Mouse (Mus musculus): ENCODE results near the gene Idua. TPM values are rescaled to one million over a fixed set of nuclear protein-coding genes. Genes with fewer than 3 reads are reported as not detected.

The Idua gene
- total and polyA plus RNA-seq, 3 experiments = 1.5 to 9.5 TPM; not detected in 1

DNA sequence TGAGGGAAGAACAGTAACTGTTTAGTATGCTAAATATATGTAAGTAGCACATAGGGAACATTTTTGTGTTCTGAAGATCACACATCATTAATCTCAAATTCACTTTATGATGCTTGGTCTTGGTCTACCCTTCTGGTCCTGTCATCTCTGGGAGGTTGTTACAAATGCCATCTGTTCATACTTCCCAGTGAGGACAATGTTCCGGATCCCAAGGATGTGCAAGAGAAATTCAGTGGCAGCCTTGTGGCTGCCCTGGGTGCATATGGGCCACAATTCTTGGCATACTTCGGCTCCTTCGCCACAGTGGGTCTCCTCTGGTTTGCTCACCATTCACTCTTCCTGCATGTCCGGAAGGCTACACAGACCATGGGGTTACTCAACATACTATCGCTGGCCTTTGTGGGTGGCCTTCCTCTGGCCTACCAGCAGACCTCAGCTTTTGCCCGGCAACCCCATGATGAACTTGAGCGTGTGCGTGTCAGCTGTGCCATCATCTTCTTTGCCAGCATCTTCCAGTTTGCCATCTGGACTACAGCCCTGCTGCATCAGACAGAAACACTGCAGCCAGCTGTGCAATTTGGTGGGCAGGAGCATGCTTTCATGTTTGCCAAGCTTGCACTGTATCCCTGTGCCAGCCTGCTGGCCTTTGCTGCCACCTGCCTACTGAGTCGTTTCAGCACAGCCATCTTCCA, 14.3 kb upstream of the Idua start:
- H3K27me3 ChIP-seq (ENCODE audit: control insufficient read depth in 1 of 2, insufficient read depth in 2 of 2, low read length in 2 of 2) = no peaks in the 10 kb centered on the region
- DNase-seq (ENCODE audit: low read depth, low spot score) = no peak
- H3K9ac ChIP-seq (ENCODE audit: control insufficient read depth, low read depth, low read length, poor library complexity, severe bottlenecking) = no peak overlapping the region
- no peak overlapping the region for H3K4me3 ChIP-seq (ENCODE audit: control insufficient read depth in 1 of 2, insufficient read depth in 1 of 2, low read depth in 2 of 2, low read length in 2 of 2)
- no peak overlapping the region for H3K27ac ChIP-seq (ENCODE audit: control insufficient read depth, low read depth, low read length)
- TF ChIP-seq MAFK (IDR thresholded peaks at IDR 0.05; ENCODE audit: borderline replicate concordance, low read depth, low read length) (no peak), MAZ (IDR thresholded peaks at IDR 0.05; ENCODE audit: low read depth, low read length) (no peak)
- H3K4me1 ChIP-seq (ENCODE audit: control insufficient read depth in 1 of 2, insufficient read depth in 2 of 2, low read length in 2 of 2) = no peaks in the 10 kb centered on the region
- H3K79me2 ChIP-seq (ENCODE audit: control insufficient read depth, insufficient read depth, low read length, poor library complexity) = no peaks in the 10 kb centered on the region
- H3K9me3 ChIP-seq (replicated peaks; ENCODE audit: insufficient read depth, low read length) = no peaks in the 10 kb centered on the region
- H3K36me3 ChIP-seq (ENCODE audit: control insufficient read depth in 1 of 2, insufficient read depth in 2 of 2, low read length in 2 of 2) = peaks cover 0 to 5% of the 10 kb centered on the region in 2 experiments; a peak in 1 of 4 replicates

- Histone ChIP-seq H3K4me3 (ENCODE audit: control insufficient read depth in 1 of 2, insufficient read depth in 1 of 2, low read depth in 2 of 2, low read length in 2 of 2) (no peak overlapping the region), H3K27ac (ENCODE audit: control insufficient read depth, low read depth, low read length) (no peak overlapping the region), H3K9ac (ENCODE audit: control insufficient read depth, low read depth, low read length, poor library complexity, severe bottlenecking) (no peak overlapping the region), H3K36me3 (ENCODE audit: control insufficient read depth in 1 of 2, insufficient read depth in 2 of 2, low read length in 2 of 2) (peaks cover 0 to 5% of the 10 kb centered on the region in 2 experiments; a peak in 1 of 4 replicates), H3K9me3 (replicated peaks; ENCODE audit: insufficient read depth, low read length) (no peaks in the 10 kb centered on the region), H3K27me3 (ENCODE audit: control insufficient read depth in 1 of 2, insufficient read depth in 2 of 2, low read length in 2 of 2) (no peaks in the 10 kb centered on the region), H3K79me2 (ENCODE audit: control insufficient read depth, insufficient read depth, low read length, poor library complexity) (no peaks in the 10 kb centered on the region), H3K4me1 (ENCODE audit: control insufficient read depth in 1 of 2, insufficient read depth in 2 of 2, low read length in 2 of 2) (no peaks in the 10 kb centered on the region)
- TF ChIP-seq ZKSCAN1 (IDR thresholded peaks at IDR 0.05; ENCODE audit: low read depth, low read length) (no peak), MXI1 (IDR thresholded peaks at IDR 0.05; ENCODE audit: low read depth, low read length) (no peak), E2F4 (IDR thresholded peaks at IDR 0.05; ENCODE audit: borderline replicate concordance, low read depth, low read length) (no peak), TCF12 (IDR thresholded peaks at IDR 0.05; ENCODE audit: low read depth, low read length) (no peak), MAFK (IDR thresholded peaks at IDR 0.05; ENCODE audit: borderline replicate concordance, low read depth, low read length) (no peak), MAZ (IDR thresholded peaks at IDR 0.05; ENCODE audit: low read depth, low read length) (no peak), MAX (IDR thresholded peaks at IDR 0.05; ENCODE audit: low read length) (no peak), SIN3A (IDR thresholded peaks at IDR 0.05; ENCODE audit: low read length) (no peak), EP300 (IDR thresholded peaks at IDR 0.05; ENCODE audit: low read depth in 1 of 2, low read length in 2 of 2) (no peak), TAL1 (IDR thresholded peaks at IDR 0.05; ENCODE audit: low read length) (no peak)
- no peak for DNase-seq (ENCODE audit: low read depth, low spot score)
These were observed 13.8 kb upstream of the Idua start for GRCm38 (mm10) chr5:108646343-108646660.

DNA sequence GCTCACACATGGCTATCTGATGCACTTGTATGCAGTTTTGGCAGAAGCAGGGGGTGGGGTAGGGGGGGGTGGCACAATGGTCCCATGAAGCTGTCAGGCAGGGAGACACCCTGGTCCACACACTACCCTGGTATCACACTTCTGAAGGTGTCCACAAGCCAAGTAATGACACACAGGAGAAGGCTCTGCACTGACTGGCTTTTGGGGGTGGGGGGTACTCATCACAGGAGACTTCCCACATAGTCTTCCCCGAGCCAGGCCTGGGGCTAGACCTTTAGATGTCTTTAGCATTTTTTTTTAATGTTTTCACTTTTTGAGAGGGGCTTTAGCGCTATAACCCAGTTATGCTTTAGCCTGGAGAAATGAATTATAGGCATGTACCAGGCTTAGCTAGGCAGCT, 12.8 kb upstream of the Idua start:
- Histone ChIP-seq H3K36me3 (ENCODE audit: control insufficient read depth in 1 of 2, insufficient read depth in 2 of 2, low read length in 2 of 2) (peaks cover 0 to 5% of the 10 kb centered on the region in 2 experiments; a peak in 1 of 4 replicates), H3K4me1 (ENCODE audit: control insufficient read depth in 1 of 2, insufficient read depth in 2 of 2, low read length in 2 of 2) (no peaks in the 10 kb centered on the region)
- no peak for TF ChIP-seq TAL1 (IDR thresholded peaks at IDR 0.05; ENCODE audit: low read length)
- TF ChIP-seq RCOR1 (IDR thresholded peaks at IDR 0.05; ENCODE audit: low read depth, low read length) = no peak
- no peak for TF ChIP-seq GATA1 (IDR thresholded peaks at IDR 0.05; ENCODE audit: low read depth, low read length)
- no peak for TF ChIP-seq NELFE (IDR thresholded peaks at IDR 0.05; ENCODE audit: low read depth, low read length)
- TF ChIP-seq MAZ (IDR thresholded peaks at IDR 0.05; ENCODE audit: low read depth, low read length) = no peak
- TF ChIP-seq USF1 (IDR thresholded peaks at IDR 0.05; ENCODE audit: low read depth, low read length) = no peak
- TF ChIP-seq RAD21 (IDR thresholded peaks at IDR 0.05; ENCODE audit: low read depth, low read length) = no peak
- no peak for TF ChIP-seq CTCF (IDR thresholded peaks at IDR 0.05 in 2 of 3, conservative IDR thresholded peaks at IDR 0.05 in 1 of 3; ENCODE audit: control insufficient read depth in 1 of 3, insufficient read depth in 1 of 3, low read depth in 2 of 3, low read length in 3 of 3, poor library complexity in 1 of 3, severe bottlenecking in 1 of 3)
- TF ChIP-seq ZMIZ1 (IDR thresholded peaks at IDR 0.05; ENCODE audit: low read depth, low read length) = no peak
- no peak for TF ChIP-seq NRF1 (IDR thresholded peaks at IDR 0.05; ENCODE audit: insufficient read depth, low read depth, low read length, poor library complexity, severe bottlenecking)
- TF ChIP-seq POLR2AphosphoS2 (IDR thresholded peaks at IDR 0.05; ENCODE audit: low read length) = no peak
- no peak for TF ChIP-seq ETS1 (IDR thresholded peaks at IDR 0.05; ENCODE audit: low read depth, low read length)
- no peak for TF ChIP-seq ZC3H11A (IDR thresholded peaks at IDR 0.05; ENCODE audit: low read depth, low read length)
- TF ChIP-seq TCF12 (IDR thresholded peaks at IDR 0.05; ENCODE audit: low read depth, low read length) = no peak
- no peak for TF ChIP-seq SMC3 (IDR thresholded peaks at IDR 0.05; ENCODE audit: low read depth, low read length)
- TF ChIP-seq CHD2 (IDR thresholded peaks at IDR 0.05; ENCODE audit: low read length) = no peak

More for the DNA sequence above, 12.8 kb upstream of the Idua start:
- Histone ChIP-seq H3K9me3 (replicated peaks; ENCODE audit: insufficient read depth, low read length) (no peaks in the 10 kb centered on the region), H3K79me2 (ENCODE audit: control insufficient read depth, insufficient read depth, low read length, poor library complexity) (no peaks in the 10 kb centered on the region), H3K27ac (ENCODE audit: control insufficient read depth, low read depth, low read length) (no peak overlapping the region), H3K27me3 (ENCODE audit: control insufficient read depth in 1 of 2, insufficient read depth in 2 of 2, low read length in 2 of 2) (no peaks in the 10 kb centered on the region), H3K9ac (ENCODE audit: control insufficient read depth, low read depth, low read length, poor library complexity, severe bottlenecking) (no peak overlapping the region), H3K4me3 (ENCODE audit: control insufficient read depth in 1 of 2, insufficient read depth in 1 of 2, low read depth in 2 of 2, low read length in 2 of 2) (no peak overlapping the region)
- DNase-seq (ENCODE audit: low read depth, low spot score) = no peak

Measured in MEL (cell line).